Mouse (Mus musculus) liver (tissue): ENCODE results near the gene Tmem54.

Experiments
- DNase-seq: peaks from one replicate; pipeline ENCODE4 v3.0.0-alpha.2; 2020; ENCODE audit warnings: mixed read lengths

Tmem54 gene

DNA sequence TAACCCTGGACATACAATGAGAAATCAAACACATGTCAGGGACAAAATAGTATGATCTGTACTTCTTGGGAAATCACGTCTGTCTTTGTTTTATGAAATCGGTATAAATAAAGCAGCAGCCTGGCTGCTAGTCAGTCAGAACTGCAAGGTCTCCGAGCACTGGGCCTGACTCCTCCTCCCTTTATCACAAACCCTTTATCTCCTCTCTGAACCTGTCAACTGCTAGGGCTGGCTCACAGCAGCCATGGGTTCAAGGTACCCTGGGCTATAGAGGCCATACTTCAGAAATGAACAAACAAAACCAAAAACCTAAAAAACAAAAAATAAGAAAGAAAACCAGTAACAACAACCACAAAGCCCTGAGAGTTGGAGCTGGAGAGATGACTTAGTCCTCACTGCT, 53.2 kb downstream of the Tmem54 start:
- DNase-seq: peak; percentile 64

DNA sequence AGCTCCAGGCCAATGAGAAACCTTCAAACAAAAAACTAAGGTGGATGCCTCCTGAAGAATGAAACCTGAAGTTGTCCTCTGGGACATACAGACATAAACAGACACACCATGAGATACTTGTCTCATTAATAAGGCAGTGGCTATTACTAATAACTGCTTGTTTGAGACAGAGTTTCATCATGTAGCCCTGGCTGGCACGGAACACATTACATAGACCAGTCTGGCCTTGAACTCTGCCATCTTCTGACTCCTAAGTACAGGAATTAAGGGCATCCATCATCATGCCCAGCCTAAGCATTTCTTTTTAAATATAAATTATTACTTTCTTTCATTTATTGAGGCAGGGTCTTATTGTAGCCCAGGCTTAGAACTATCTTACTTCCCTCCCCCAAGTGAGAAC, 55.7 kb downstream of the Tmem54 start:
- DNase-seq: no peak
